Mouse (Mus musculus): ENCODE measurements around the gene Rhbdd2.

DNA sequence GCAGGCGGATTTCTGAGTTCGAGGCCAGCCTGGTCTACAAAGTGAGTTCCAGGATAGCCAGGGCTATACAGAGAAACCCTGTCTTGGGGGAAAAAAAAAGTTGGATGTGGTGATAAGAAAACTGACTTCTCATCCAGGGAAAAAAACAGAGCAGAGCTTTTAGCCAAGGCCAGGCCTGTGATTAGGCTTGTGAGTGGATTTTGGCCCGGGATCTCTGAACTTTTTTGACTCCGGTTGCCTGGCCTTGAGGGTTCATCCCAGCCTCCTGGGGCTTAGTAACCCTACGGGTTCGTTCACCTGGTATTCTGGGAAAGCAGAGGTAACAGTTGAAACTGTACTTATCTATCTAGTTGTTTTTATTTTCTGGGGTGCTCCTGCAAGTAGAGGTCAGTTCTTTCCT is 46.1 kb downstream of the Rhbdd2 start:
- TF ChIP-seq POLR2A (IDR thresholded peaks at IDR 0.05; ENCODE audit: borderline replicate concordance, low read depth, low read length) = no peak
- TF ChIP-seq CTCF (IDR thresholded peaks at IDR 0.05; ENCODE audit: low read depth, low read length) = no peak
